Mouse (Mus musculus) E14TG2a.4 (cell line): ENCODE measurements around the gene Fam160b1.

ENCODE experiments used
- H3K27me3 ChIP-seq: 2 replicates; pipeline ENCODE4 v1.6.1; 2014; ENCODE audit warnings: low read length, control low read depth; ENCODE audit not compliant: insufficient read depth
- H3K36me3 ChIP-seq: 2 replicates; pipeline ENCODE4 v1.6.1; 2014; ENCODE audit warnings: low read length, control low read depth; ENCODE audit not compliant: insufficient read depth
- H3K4me1 ChIP-seq: replicated peaks from 2 replicates; pipeline ENCODE4 v1.6.1; 2014; ENCODE audit warnings: low read depth, low read length, control low read depth
- H3K4me3 ChIP-seq: replicated peaks from 2 replicates; pipeline ENCODE4 v1.5.1; 2014; ENCODE audit warnings: mild to moderate bottlenecking, low read length
- H3K9me3 ChIP-seq: 2 replicates; pipeline ENCODE4 v1.6.1; 2014; ENCODE audit warnings: low read length, control low read depth
- CTCF ChIP-seq: conservative IDR thresholded peaks from 2 replicates; pipeline ENCODE4 v1.5.1; 2014; ENCODE audit warnings: low read length
- NANOG ChIP-seq: IDR thresholded peaks from 2 replicates; pipeline ENCODE4 v1.6.1; 2014; ENCODE audit warnings: borderline replicate concordance, low read length, mixed read lengths
- POU5F1 ChIP-seq: IDR thresholded peaks from 2 replicates; pipeline ENCODE4 v1.6.1; 2014; ENCODE audit warnings: low read length, borderline replicate concordance

Fam160b1 gene

GRCm38 (mm10) chr19:57355451-57356251 is 4.8 kb upstream of the Fam160b1 start:
- peaks cover 62% of the 10 kb centered on the region for H3K4me1 ChIP-seq
- TF ChIP-seq CTCF (no peak), POU5F1 (no peak), NANOG (no peak)
- H3K36me3 ChIP-seq = no peaks in the 10 kb centered on the region
- H3K4me3 ChIP-seq = no peak overlapping the region; the same call in 1 of the 2 replicates
- no peaks in the 10 kb centered on the region for H3K9me3 ChIP-seq
- no peaks in the 10 kb centered on the region for H3K27me3 ChIP-seq

GRCm38 (mm10) chr19:57356273-57356672 is 4.2 kb upstream of the Fam160b1 start:
- TF ChIP-seq NANOG (no peak), CTCF (no peak), POU5F1 (no peak)
- Histone ChIP-seq H3K27me3 (no peaks in the 10 kb centered on the region), H3K9me3 (no peaks in the 10 kb centered on the region), H3K36me3 (no peaks in the 10 kb centered on the region), H3K4me1 (peaks cover 62% of the 10 kb centered on the region), H3K4me3 (no peak overlapping the region; the same call in 1 of the 2 replicates)

GRCm38 (mm10) chr19:57357244-57357643 is 3.2 kb upstream of the Fam160b1 start:
- TF ChIP-seq POU5F1 = no peak
- no peak for TF ChIP-seq CTCF
- TF ChIP-seq NANOG = no peak
- no peaks in the 10 kb centered on the region for H3K9me3 ChIP-seq
- peak overlapping the region; percentile 96 for H3K4me3 ChIP-seq
- no peaks in the 10 kb centered on the region for H3K27me3 ChIP-seq
- peaks cover 64% of the 10 kb centered on the region for H3K4me1 ChIP-seq
- H3K36me3 ChIP-seq = no peaks in the 10 kb centered on the region

- no peaks in the 10 kb centered on the region for H3K36me3 ChIP-seq
- H3K4me1 ChIP-seq = peaks cover 64% of the 10 kb centered on the region
- peak overlapping the region; percentile 96 for H3K4me3 ChIP-seq
- H3K27me3 ChIP-seq = no peaks in the 10 kb centered on the region
- no peaks in the 10 kb centered on the region for H3K9me3 ChIP-seq
- TF ChIP-seq CTCF = no peak
- no peak for TF ChIP-seq POU5F1
- no peak for TF ChIP-seq NANOG
Observed at GRCm38 (mm10) chr19:57357811-57358210, 2.7 kb upstream of the Fam160b1 start.

GRCm38 (mm10) chr19:57358322-57358721 is 2.2 kb upstream of the Fam160b1 start:
- TF ChIP-seq POU5F1 (no peak), CTCF (peak; percentile 46)
- Histone ChIP-seq H3K27me3 (no peaks in the 10 kb centered on the region), H3K9me3 (no peaks in the 10 kb centered on the region), H3K4me3 (peak overlapping the region; percentile 96), H3K4me1 (peaks cover 64% of the 10 kb centered on the region), H3K36me3 (no peaks in the 10 kb centered on the region)

- no peaks in the 10 kb centered on the region for H3K36me3 ChIP-seq
- H3K4me1 ChIP-seq = peaks cover 65% of the 10 kb centered on the region
- TF ChIP-seq NANOG (no peak), CTCF (no peak), POU5F1 (no peak)
- no peaks in the 10 kb centered on the region for H3K27me3 ChIP-seq
- peak overlapping the region; percentile 96 for H3K4me3 ChIP-seq
- no peaks in the 10 kb centered on the region for H3K9me3 ChIP-seq
Observed at GRCm38 (mm10) chr19:57358836-57359598, 1.5 kb upstream of the Fam160b1 start.

- peak overlapping the region; percentile 96 for H3K4me3 ChIP-seq
- TF ChIP-seq POU5F1 = no peak
- TF ChIP-seq NANOG = no peak
- TF ChIP-seq CTCF = no peak
- H3K36me3 ChIP-seq = no peaks in the 10 kb centered on the region
- no peaks in the 10 kb centered on the region for H3K27me3 ChIP-seq
- H3K9me3 ChIP-seq = no peaks in the 10 kb centered on the region
- H3K4me1 ChIP-seq = peaks cover 70% of the 10 kb centered on the region
Observed at GRCm38 (mm10) chr19:57359701-57360326, 666 bp upstream of the Fam160b1 start.

GRCm38 (mm10) chr19:57361131-57361938 is 855 bp downstream of the Fam160b1 start:
- Histone ChIP-seq H3K9me3 (no peaks in the 10 kb centered on the region), H3K4me3 (peak overlapping the region; percentile 96), H3K27me3 (no peaks in the 10 kb centered on the region), H3K36me3 (no peaks in the 10 kb centered on the region), H3K4me1 (peaks cover 69% of the 10 kb centered on the region)
- TF ChIP-seq NANOG (no peak), CTCF (no peak), POU5F1 (no peak)
